Mouse (Mus musculus) cortical plate, adult 2 months (tissue): ENCODE data around the gene Cacna2d3.

Experiments
- CTCF ChIP-seq: fragments of 200-500 bp; IDR thresholded peaks from 2 replicates; pipeline ENCODE4 v1.5.1; 2011; ENCODE audit warnings: mild to moderate bottlenecking, control low read depth, low read length; ENCODE audit not compliant: insufficient read depth; ENCODE audit errors: extremely low read depth
- POLR2A ChIP-seq: fragments of 200-500 bp; IDR thresholded peaks from 2 replicates; pipeline ENCODE4 v1.6.1; 2011; ENCODE audit warnings: mild to moderate bottlenecking, low read length, control low read depth; ENCODE audit not compliant: insufficient read depth; ENCODE audit errors: extremely low read depth

DNA sequence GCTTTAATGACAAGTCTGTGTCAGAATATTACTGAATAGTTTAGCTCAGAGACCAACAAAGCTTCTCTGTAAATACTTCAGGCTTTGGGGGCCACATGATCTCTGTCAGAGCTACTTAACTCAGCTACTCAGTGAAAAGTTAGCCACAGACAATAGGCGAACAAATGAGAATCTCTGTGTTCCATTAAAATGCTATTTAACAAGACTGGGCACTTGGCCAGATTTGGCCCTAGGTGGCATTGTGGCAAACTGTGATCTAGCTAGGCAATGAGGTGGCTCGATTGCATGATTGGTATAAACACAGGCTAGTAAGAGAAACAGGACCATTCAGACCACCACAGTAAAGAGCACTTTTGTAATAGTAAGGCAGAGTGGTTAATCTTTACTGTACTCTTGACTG is 478.1 kb downstream of the Cacna2d3 start:
- TF ChIP-seq CTCF (no peak), POLR2A (no peak)
